Mouse (Mus musculus): Measurements from ENCODE around the gene Zfhx3. TPM values are rescaled to one million over a fixed set of nuclear protein-coding genes. Genes with fewer than 3 reads are reported as not detected.

Zfhx3 gene
- polyA plus RNA-seq, 1 experiment from 2014 or later: 19.8 TPM

- 28% methylated on average over 8 of the region's 8 CpGs for WGBS
- Histone ChIP-seq H3K9ac (no peak overlapping the region), H3K4me1 (ENCODE audit: insufficient read depth) (0 out of 2 replicates have a peak, but pooled peaks cover 5% of the 10 kb centered on the region), H3K4me3 (ENCODE audit: low read depth, low read length) (no peak overlapping the region), H3K9me3 (ENCODE audit: low read depth, low read length) (no peaks in the 10 kb centered on the region), H3K4me2 (peak overlapping the region; percentile 36), H3K27me3 (ENCODE audit: insufficient read depth, low read length) (no peaks in the 10 kb centered on the region), H3K27ac (ENCODE audit: low read depth) (peak overlapping the region; percentile 48; the same call in 1 of the 2 replicates), H3K36me3 (ENCODE audit: insufficient read depth) (no peaks in the 10 kb centered on the region)
- DNase-seq: no peak
- TF ChIP-seq CTCF (IDR thresholded peaks at IDR 0.05; ENCODE audit: low read depth): no peak
- ATAC-seq (ENCODE audit: insufficient read depth): peak; percentile 50
Observed at GRCm38 (mm10) chr8:107960878-107961277, 18.4 kb downstream of the Zfhx3 start.

GRCm38 (mm10) chr8:107972198-107972597 is 29.8 kb downstream of the Zfhx3 start:
- TF ChIP-seq CTCF (IDR thresholded peaks at IDR 0.05; ENCODE audit: low read depth): no peak
- no peaks in the 10 kb centered on the region for H3K27me3 ChIP-seq (ENCODE audit: insufficient read depth, low read length)
- no peak overlapping the region for H3K4me2 ChIP-seq
- DNase-seq: no peak
- no peak overlapping the region for H3K9ac ChIP-seq
- no peaks in the 10 kb centered on the region for H3K9me3 ChIP-seq (ENCODE audit: low read depth, low read length)
- H3K27ac ChIP-seq (ENCODE audit: low read depth): no peak overlapping the region
- H3K4me1 ChIP-seq (ENCODE audit: insufficient read depth): no peaks in the 10 kb centered on the region
- H3K36me3 ChIP-seq (ENCODE audit: insufficient read depth): no peaks in the 10 kb centered on the region
- no peak overlapping the region for H3K4me3 ChIP-seq (ENCODE audit: low read depth, low read length)
- 33% methylated on average over 4 of the region's 4 CpGs for WGBS
- no peak for ATAC-seq (ENCODE audit: insufficient read depth)

- 63% methylated on average over 13 of the region's 13 CpGs for WGBS
- Histone ChIP-seq H3K27me3 (ENCODE audit: insufficient read depth, low read length) (no peaks in the 10 kb centered on the region), H3K9ac (no peak overlapping the region), H3K27ac (ENCODE audit: low read depth) (no peak overlapping the region), H3K9me3 (ENCODE audit: low read depth, low read length) (no peaks in the 10 kb centered on the region), H3K36me3 (ENCODE audit: insufficient read depth) (no peaks in the 10 kb centered on the region), H3K4me3 (ENCODE audit: low read depth, low read length) (no peak overlapping the region), H3K4me2 (no peak overlapping the region), H3K4me1 (ENCODE audit: insufficient read depth) (no peaks in the 10 kb centered on the region)
- DNase-seq (no peak), ATAC-seq (ENCODE audit: insufficient read depth) (no peak)
- no peak for TF ChIP-seq CTCF (IDR thresholded peaks at IDR 0.05; ENCODE audit: low read depth)
Observed at GRCm38 (mm10) chr8:107974451-107974850, 32.0 kb downstream of the Zfhx3 start.

GRCm38 (mm10) chr8:107978247-107978646 is 35.8 kb downstream of the Zfhx3 start:
- WGBS: 76% methylated on average over 1 of the region's 1 CpGs
- Histone ChIP-seq H3K9me3 (ENCODE audit: low read depth, low read length) (no peaks in the 10 kb centered on the region), H3K36me3 (ENCODE audit: insufficient read depth) (no peaks in the 10 kb centered on the region), H3K4me1 (ENCODE audit: insufficient read depth) (no peaks in the 10 kb centered on the region), H3K4me3 (ENCODE audit: low read depth, low read length) (no peak overlapping the region), H3K27me3 (ENCODE audit: insufficient read depth, low read length) (no peaks in the 10 kb centered on the region), H3K4me2 (no peak overlapping the region), H3K27ac (ENCODE audit: low read depth) (no peak overlapping the region), H3K9ac (no peak overlapping the region)
- TF ChIP-seq CTCF (IDR thresholded peaks at IDR 0.05; ENCODE audit: low read depth): no peak
- no peak for DNase-seq
- no peak for ATAC-seq (ENCODE audit: insufficient read depth)

- DNase-seq (no peak), ATAC-seq (ENCODE audit: insufficient read depth) (no peak)
- Histone ChIP-seq H3K4me3 (ENCODE audit: low read depth, low read length) (no peak overlapping the region), H3K9ac (no peak overlapping the region), H3K36me3 (ENCODE audit: insufficient read depth) (no peaks in the 10 kb centered on the region), H3K4me2 (no peak overlapping the region), H3K4me1 (ENCODE audit: insufficient read depth) (no peaks in the 10 kb centered on the region), H3K27me3 (ENCODE audit: insufficient read depth, low read length) (no peaks in the 10 kb centered on the region), H3K9me3 (ENCODE audit: low read depth, low read length) (no peaks in the 10 kb centered on the region), H3K27ac (ENCODE audit: low read depth) (no peak overlapping the region)
- no peak for TF ChIP-seq CTCF (IDR thresholded peaks at IDR 0.05; ENCODE audit: low read depth)
- 51% methylated on average over 10 of the region's 10 CpGs for WGBS
Observed at GRCm38 (mm10) chr8:107980618-107981017, 38.2 kb downstream of the Zfhx3 start.

GRCm38 (mm10) chr8:107986629-107987028 is 44.2 kb downstream of the Zfhx3 start:
- no peak overlapping the region for H3K4me3 ChIP-seq (ENCODE audit: low read depth, low read length)
- 82% methylated on average over 15 of the region's 15 CpGs for WGBS

GRCm38 (mm10) chr8:107998874-107999273 is 56.4 kb downstream of the Zfhx3 start:
- DNase-seq: no peak
- no peaks in the 10 kb centered on the region for H3K27me3 ChIP-seq (ENCODE audit: insufficient read depth, low read length)
- H3K4me3 ChIP-seq (ENCODE audit: low read depth, low read length): no peak overlapping the region
- H3K9ac ChIP-seq: no peak overlapping the region
- no peak for ATAC-seq (ENCODE audit: insufficient read depth)
- H3K9me3 ChIP-seq (ENCODE audit: low read depth, low read length): no peaks in the 10 kb centered on the region
- no peak for TF ChIP-seq CTCF (IDR thresholded peaks at IDR 0.05; ENCODE audit: low read depth)
- no peak overlapping the region for H3K4me2 ChIP-seq
- WGBS: 76% methylated on average over 10 of the region's 10 CpGs
- no peak overlapping the region for H3K27ac ChIP-seq (ENCODE audit: low read depth)
- H3K36me3 ChIP-seq (ENCODE audit: insufficient read depth): no peaks in the 10 kb centered on the region
- H3K4me1 ChIP-seq (ENCODE audit: insufficient read depth): peaks cover 3% of the 10 kb centered on the region; the same call in 1 of the 2 replicates

More at GRCm38 (mm10) chr8:107986629-107987028, 44.2 kb downstream of the Zfhx3 start:
- Histone ChIP-seq H3K27me3 (ENCODE audit: insufficient read depth, low read length) (no peaks in the 10 kb centered on the region), H3K9ac (no peak overlapping the region), H3K36me3 (ENCODE audit: insufficient read depth) (no peaks in the 10 kb centered on the region), H3K27ac (ENCODE audit: low read depth) (no peak overlapping the region), H3K4me1 (ENCODE audit: insufficient read depth) (no peaks in the 10 kb centered on the region), H3K9me3 (ENCODE audit: low read depth, low read length) (no peaks in the 10 kb centered on the region), H3K4me2 (no peak overlapping the region)
- ATAC-seq (ENCODE audit: insufficient read depth) (no peak), DNase-seq (no peak)
- no peak for TF ChIP-seq CTCF (IDR thresholded peaks at IDR 0.05; ENCODE audit: low read depth)

GRCm38 (mm10) chr8:108011516-108011915 is 69.1 kb downstream of the Zfhx3 start:
- 74% methylated on average over 11 of the region's 11 CpGs for WGBS
- Histone ChIP-seq H3K4me1 (ENCODE audit: insufficient read depth) (no peaks in the 10 kb centered on the region), H3K36me3 (ENCODE audit: insufficient read depth) (no peaks in the 10 kb centered on the region), H3K9ac (no peak overlapping the region), H3K9me3 (ENCODE audit: low read depth, low read length) (no peaks in the 10 kb centered on the region), H3K27ac (ENCODE audit: low read depth) (no peak overlapping the region), H3K27me3 (ENCODE audit: insufficient read depth, low read length) (no peaks in the 10 kb centered on the region), H3K4me3 (ENCODE audit: low read depth, low read length) (no peak overlapping the region), H3K4me2 (no peak overlapping the region)
- DNase-seq: no peak
- ATAC-seq (ENCODE audit: insufficient read depth): no peak
- no peak for TF ChIP-seq CTCF (IDR thresholded peaks at IDR 0.05; ENCODE audit: low read depth)

Data from lung, embryonic 14.5 days (tissue).